Mouse (Mus musculus) heart, postnatal 0 days (tissue): ENCODE data around the gene Epn1. TPM values are rescaled to one million over a fixed set of nuclear protein-coding genes. Genes with fewer than 3 reads are reported as not detected.

Experiments used
- ATAC-seq: fragments of 200-750 bp; cut with Nextera tagmentation; 2 replicates; pipeline ENCODE4 v1.8.0; 2017; ENCODE audit warnings: low read depth, moderate number of reproducible peaks, moderate library complexity; ENCODE audit not compliant: insufficient read depth
- DNase-seq: peaks from one replicate; pipeline ENCODE4 v3.0.0-alpha.2; 2016; ENCODE audit warnings: low spot score
- H3K27ac ChIP-seq: fragments of 300-500 bp; sonication (generic); 2 replicates; pipeline ENCODE4 v1.5.1; 2014; ENCODE audit warnings: low read depth, mild to moderate bottlenecking
- H3K27me3 ChIP-seq: fragments of 300-500 bp; sonication (generic); 2 replicates; pipeline ENCODE4 v1.6.1; 2014; ENCODE audit warnings: low read length, mixed read lengths; ENCODE audit not compliant: control insufficient read depth, insufficient read depth
- H3K36me3 ChIP-seq: fragments of 300-500 bp; sonication (generic); replicated peaks from 2 replicates; pipeline ENCODE4 v1.6.1; 2014; ENCODE audit warnings: low read length, mixed read lengths; ENCODE audit not compliant: control insufficient read depth, insufficient read depth
- H3K4me1 ChIP-seq: fragments of 300-500 bp; sonication (generic); 2 replicates; pipeline ENCODE4 v1.6.1; 2014; ENCODE audit warnings: antibody characterized with exemption; ENCODE audit not compliant: control insufficient read depth, insufficient read depth
- H3K4me2 ChIP-seq: fragments of 300-500 bp; sonication (generic); 2 replicates; pipeline ENCODE4 v1.6.1; 2014; ENCODE audit warnings: low read depth, mild to moderate bottlenecking, low read length, moderate library complexity
- H3K4me3 ChIP-seq: fragments of 300-500 bp; sonication (generic); 2 replicates; pipeline ENCODE4 v1.5.1; 2014; ENCODE audit warnings: low read depth, low read length
- H3K9ac ChIP-seq: fragments of 300-500 bp; sonication (generic); replicated peaks from 2 replicates; pipeline ENCODE4 v1.6.1; 2014; ENCODE audit warnings: low read depth, low read length, mixed read lengths
- H3K9me3 ChIP-seq: fragments of 300-500 bp; sonication (generic); replicated peaks from 2 replicates; pipeline ENCODE4 v1.6.1; 2016; ENCODE audit warnings: low read length; ENCODE audit not compliant: control insufficient read depth
- CTCF ChIP-seq: IDR thresholded peaks from 2 replicates; pipeline ENCODE4 v1.5.1; 2016; ENCODE audit warnings: antibody characterized with exemption, control low read depth, low read depth
- EP300 ChIP-seq: IDR thresholded peaks from 2 replicates; pipeline ENCODE4 v1.6.1; 2016; ENCODE audit warnings: antibody characterized with exemption, low read depth
- WGBS: fragments of 180-500 bp; shearing (Covaris S2); extraction: QIAGEN DNeasy Blood & Tissue Kit; methylation state at CpG from one replicate; pipeline ENCODE4 v1.1.7; 2014; 5-methylcytosine and 5-hydroxymethylcytosine counted together
- polyA plus RNA-seq: library from polyadenylated mRNA; unstranded; fragments of >200 nt; fragmentation: Nextera tagmentation; extraction: Ambion mirVana; gene quantifications from 2 replicates; pipeline ENCODE4 v1.2.1, GENCODE M21; 2015
- total RNA-seq: library from RNA; depleted of rRNA; stranded (reverse); fragments of >200 nt; gene quantifications from 2 replicates; pipeline ENCODE4 v1.2.3, GENCODE M21; 2014; ENCODE audit warnings: low replicate concordance

Gene Epn1
- total and polyA plus RNA-seq, 2 experiments from 2014 or later = 56.4 to 208 TPM

- Histone ChIP-seq H3K4me3 (no peak overlapping the region), H3K27ac (no peak overlapping the region), H3K4me1 (no peaks in the 10 kb centered on the region; the same call in 1 of the 2 replicates), H3K27me3 (no peaks in the 10 kb centered on the region), H3K9ac (no peak overlapping the region), H3K36me3 (peaks cover 48% of the 10 kb centered on the region), H3K9me3 (no peaks in the 10 kb centered on the region), H3K4me2 (no peak overlapping the region)
- TF ChIP-seq CTCF (no peak), EP300 (no peak)
- ATAC-seq = no peak
- 73% methylated on average over 4 of the region's 4 CpGs for WGBS
- DNase-seq = no peak
Observed at GRCm38 (mm10) chr7:5087886-5088285, 7.9 kb downstream of the Epn1 start.

GRCm38 (mm10) chr7:5089853-5090252 is 9.8 kb downstream of the Epn1 start:
- WGBS = 88% methylated on average over 15 of the region's 15 CpGs
- H3K9ac ChIP-seq = no peak overlapping the region
- no peak overlapping the region for H3K4me3 ChIP-seq
- DNase-seq (no peak), ATAC-seq (no peak)
- H3K4me1 ChIP-seq = no peaks in the 10 kb centered on the region; the same call in 1 of the 2 replicates
- H3K36me3 ChIP-seq = peaks cover 56% of the 10 kb centered on the region
- H3K4me2 ChIP-seq = no peak overlapping the region
- no peak for TF ChIP-seq CTCF
- TF ChIP-seq EP300 = no peak
- H3K9me3 ChIP-seq = no peaks in the 10 kb centered on the region
- H3K27ac ChIP-seq = no peak overlapping the region
- H3K27me3 ChIP-seq = no peaks in the 10 kb centered on the region

- Histone ChIP-seq H3K4me3 (no peak overlapping the region), H3K27ac (no peak overlapping the region), H3K9ac (no peak overlapping the region), H3K9me3 (no peaks in the 10 kb centered on the region), H3K4me1 (no peaks in the 10 kb centered on the region), H3K4me2 (no peak overlapping the region), H3K36me3 (peaks cover 62% of the 10 kb centered on the region), H3K27me3 (no peaks in the 10 kb centered on the region)
- DNase-seq (no peak), ATAC-seq (no peak)
- WGBS = 87% methylated on average over 15 of the region's 15 CpGs
- TF ChIP-seq EP300 = no peak
- no peak for TF ChIP-seq CTCF
Observed at GRCm38 (mm10) chr7:5091008-5091728, 11.1 kb downstream of the Epn1 start.

DNA sequence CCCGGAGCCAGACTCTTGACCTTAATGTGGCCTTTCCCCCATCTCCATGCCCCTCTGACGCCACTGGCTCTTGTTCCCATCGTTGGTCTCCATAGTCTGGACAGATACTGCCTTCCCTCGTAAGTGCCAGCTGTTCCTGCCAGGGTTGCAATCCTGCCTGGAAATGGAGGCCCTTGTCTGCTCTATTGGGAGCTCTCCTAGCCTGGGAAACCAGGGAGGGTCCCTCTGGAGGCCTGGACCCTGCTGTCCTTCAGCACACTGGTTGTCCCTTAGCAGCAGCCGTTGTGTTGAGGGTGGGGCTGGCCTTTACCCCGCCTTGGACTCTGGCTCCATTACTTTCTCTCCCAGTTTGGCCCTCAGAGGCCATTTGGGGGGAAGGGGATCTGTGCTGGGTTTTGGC is 12.3 kb downstream of the Epn1 start:
- peaks cover 72% of the 10 kb centered on the region for H3K36me3 ChIP-seq
- H3K9me3 ChIP-seq = no peaks in the 10 kb centered on the region

DNA sequence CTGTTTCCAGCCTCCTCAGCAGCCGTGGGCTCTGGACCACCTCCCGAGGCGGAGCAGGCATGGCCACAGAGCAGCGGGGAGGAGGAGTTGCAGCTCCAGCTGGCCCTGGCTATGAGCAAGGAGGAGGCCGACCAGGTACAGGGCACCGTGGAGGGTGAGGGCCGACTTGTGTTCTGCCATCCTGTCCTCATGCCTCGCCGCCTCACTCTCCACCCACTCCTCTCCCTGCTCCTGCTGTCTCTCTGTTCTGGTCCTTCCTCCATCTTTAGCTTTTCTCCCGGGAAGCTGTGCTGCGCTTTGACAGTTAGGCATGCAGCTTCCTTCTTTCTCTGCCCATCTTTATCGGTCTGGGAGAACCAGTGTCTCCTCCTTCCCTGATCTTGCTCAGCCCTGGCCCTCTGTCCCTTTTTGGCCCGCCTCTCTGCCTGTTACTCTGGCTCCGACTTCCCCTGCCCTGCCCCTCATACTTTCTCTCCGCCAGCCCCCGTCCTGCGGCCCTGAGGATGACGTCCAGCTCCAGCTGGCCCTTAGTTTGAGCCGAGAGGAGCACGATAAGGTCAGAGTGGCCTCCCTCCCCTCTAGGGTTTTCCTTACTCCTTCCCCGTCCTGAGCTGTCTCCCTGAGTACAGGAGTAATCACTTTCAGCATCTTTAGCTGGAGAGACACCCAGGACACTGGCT is 12.9 kb downstream of the Epn1 start:
- WGBS = 75% methylated on average over 21 of the region's 21 CpGs
- ATAC-seq = no peak

More for the DNA sequence above, 12.3 kb downstream of the Epn1 start:
- Histone ChIP-seq H3K27me3 (no peaks in the 10 kb centered on the region), H3K4me1 (no peaks in the 10 kb centered on the region), H3K9ac (no peak overlapping the region), H3K27ac (no peak overlapping the region), H3K4me2 (no peak overlapping the region), H3K4me3 (no peak overlapping the region)
- DNase-seq (no peak), ATAC-seq (no peak)
- 71% methylated on average over 6 of the region's 6 CpGs for WGBS
- no peak for TF ChIP-seq CTCF
- no peak for TF ChIP-seq EP300

More for the DNA sequence above, 12.9 kb downstream of the Epn1 start:
- H3K27me3 ChIP-seq = no peaks in the 10 kb centered on the region
- H3K4me3 ChIP-seq = no peak overlapping the region
- H3K9ac ChIP-seq = no peak overlapping the region
- no peak for DNase-seq
- H3K27ac ChIP-seq = no peak overlapping the region
- H3K9me3 ChIP-seq = no peaks in the 10 kb centered on the region
- peaks cover 75% of the 10 kb centered on the region for H3K36me3 ChIP-seq
- TF ChIP-seq EP300 (no peak), CTCF (no peak)
- H3K4me1 ChIP-seq = no peaks in the 10 kb centered on the region
- no peak overlapping the region for H3K4me2 ChIP-seq
